Mouse (Mus musculus) MEL (cell line): ENCODE measurements around the gene Slc39a12.

Experiments
- CTCF ChIP-seq, 3 experiments: IDR thresholded peaks in 2 of 3; conservative IDR thresholded peaks in 1 of 3; 2 replicates each; pipeline ENCODE4 v1.5.1; 2011 to 2012; ENCODE audit warnings: low read length in 3 of 3, low read depth in 2 of 3, mild to moderate bottlenecking in 2 of 3, improper control_type of control experiment in 1 of 3, inconsistent platforms in 1 of 3, mixed read lengths in 1 of 3, moderate library complexity in 1 of 3; ENCODE audit not compliant: control insufficient read depth in 1 of 3, insufficient read depth in 1 of 3, poor library complexity in 1 of 3, severe bottlenecking in 1 of 3
- MAX ChIP-seq: IDR thresholded peaks from 2 replicates; pipeline ENCODE4 v1.6.1; 2011; ENCODE audit warnings: low read length, improper control_type of control experiment

GRCm38 (mm10) chr2:14388162-14388561, at the start of gene Slc39a12:
- TF ChIP-seq CTCF (IDR thresholded peaks at IDR 0.05 in 2 of 3, conservative IDR thresholded peaks at IDR 0.05 in 1 of 3; ENCODE audit: control insufficient read depth in 1 of 3, insufficient read depth in 1 of 3, low read depth in 2 of 3, low read length in 3 of 3, poor library complexity in 1 of 3, severe bottlenecking in 1 of 3) (no peak), MAX (no peak)
